Mouse (Mus musculus) MEL (cell line): ENCODE data around the gene Slc39a2. TPM values are rescaled to one million over a fixed set of nuclear protein-coding genes. Genes with fewer than 3 reads are reported as not detected.

Experiments
- DNase-seq: peaks from one replicate; pipeline ENCODE4 v3.0.0; 2011; ENCODE audit warnings: low read depth, low spot score
- H3K27ac ChIP-seq: 2 replicates; pipeline ENCODE4 v1.5.1; 2012; ENCODE audit warnings: low read depth, mild to moderate bottlenecking, control low read depth, low read length, moderate library complexity; ENCODE audit not compliant: control insufficient read depth
- H3K27me3 ChIP-seq, 2 experiments: fragments of 150-350 bp in 1 of 2; sonication (generic) in 1 of 2; 2 replicates each; pipeline ENCODE4 v1.6.1; 2012; ENCODE audit warnings: low read length in 2 of 2, mild to moderate bottlenecking in 2 of 2, improper control_type of control experiment in 1 of 2, moderate library complexity in 1 of 2; ENCODE audit not compliant: insufficient read depth in 2 of 2, control insufficient read depth in 1 of 2
- H3K36me3 ChIP-seq, 2 experiments: 2 replicates each; pipeline ENCODE4 v1.6.1; 2012 to 2014; ENCODE audit warnings: low read length in 2 of 2, improper control_type of control experiment in 1 of 2, inconsistent platforms in 1 of 2, mild to moderate bottlenecking in 1 of 2; ENCODE audit not compliant: insufficient read depth in 2 of 2, control insufficient read depth in 1 of 2
- H3K4me1 ChIP-seq, 2 experiments: fragments of 150-350 bp in 1 of 2; sonication (generic) in 1 of 2; 2 replicates each; pipeline ENCODE4 v1.6.1; 2012; ENCODE audit warnings: low read length in 2 of 2, improper control_type of control experiment in 1 of 2, mild to moderate bottlenecking in 1 of 2; ENCODE audit not compliant: insufficient read depth in 2 of 2, control insufficient read depth in 1 of 2
- H3K4me3 ChIP-seq, 2 experiments: fragments of 150-350 bp in 1 of 2; sonication (generic) in 1 of 2; 2 replicates each; pipeline ENCODE4 v1.5.1; 2012; ENCODE audit warnings: low read depth in 2 of 2, low read length in 2 of 2, mild to moderate bottlenecking in 2 of 2, moderate library complexity in 2 of 2, control low read depth in 1 of 2, improper control_type of control experiment in 1 of 2; ENCODE audit not compliant: control insufficient read depth in 1 of 2, insufficient read depth in 1 of 2
- H3K79me2 ChIP-seq: 2 replicates; pipeline ENCODE4 v1.6.1; 2012; ENCODE audit warnings: mild to moderate bottlenecking, low read length, moderate library complexity; ENCODE audit not compliant: control insufficient read depth, poor library complexity, insufficient read depth
- H3K9ac ChIP-seq: 2 replicates; pipeline ENCODE4 v1.6.1; 2012; ENCODE audit warnings: low read depth, mild to moderate bottlenecking, control low read depth, low read length, moderate library complexity; ENCODE audit not compliant: control insufficient read depth, poor library complexity, severe bottlenecking
- H3K9me3 ChIP-seq: fragments of 150-350 bp; sonication (generic); replicated peaks from 2 replicates; pipeline ENCODE4 v1.6.1; 2012; ENCODE audit warnings: mild to moderate bottlenecking, low read length, improper control_type of control experiment, moderate library complexity; ENCODE audit not compliant: insufficient read depth
- BHLHE40 ChIP-seq: IDR thresholded peaks from 2 replicates; pipeline ENCODE4 v1.6.1; 2012; ENCODE audit warnings: low read depth, mild to moderate bottlenecking, inconsistent platforms, low read length, improper control_type of control experiment, borderline replicate concordance
- CHD2 ChIP-seq: IDR thresholded peaks from 2 replicates; pipeline ENCODE4 v1.6.1; 2011; ENCODE audit warnings: low read length, improper control_type of control experiment
- E2F4 ChIP-seq: IDR thresholded peaks from 2 replicates; pipeline ENCODE4 v1.6.1; 2011; ENCODE audit warnings: low read depth, low read length, improper control_type of control experiment, borderline replicate concordance
- ELF1 ChIP-seq: IDR thresholded peaks from 2 replicates; pipeline ENCODE4 v1.6.1; 2014; ENCODE audit warnings: low read depth, mild to moderate bottlenecking, inconsistent platforms, low read length, improper control_type of control experiment, moderate library complexity
- EP300 ChIP-seq, 2 experiments: IDR thresholded peaks; 2 replicates each; pipeline ENCODE4 v1.6.1; 2011; ENCODE audit warnings: improper control_type of control experiment in 2 of 2, low read length in 2 of 2, low read depth in 1 of 2, mild to moderate bottlenecking in 1 of 2
- ETS1 ChIP-seq: IDR thresholded peaks from 2 replicates; pipeline ENCODE4 v1.6.1; 2012; ENCODE audit warnings: low read depth, mild to moderate bottlenecking, inconsistent platforms, low read length, improper control_type of control experiment, moderate library complexity
- GABPA ChIP-seq: IDR thresholded peaks from 2 replicates; pipeline ENCODE4 v1.6.1; 2012; ENCODE audit warnings: low read depth, mild to moderate bottlenecking, inconsistent platforms, low read length, improper control_type of control experiment, moderate library complexity
- GATA1 ChIP-seq: IDR thresholded peaks from 2 replicates; pipeline ENCODE4 v1.6.1; 2011; ENCODE audit warnings: low read depth, low read length, improper control_type of control experiment
- HCFC1 ChIP-seq: IDR thresholded peaks from 2 replicates; pipeline ENCODE4 v1.6.1; 2012; ENCODE audit warnings: low read depth, mild to moderate bottlenecking, inconsistent platforms, low read length, improper control_type of control experiment, moderate library complexity
- KAT2A ChIP-seq: conservative IDR thresholded peaks from 2 replicates; pipeline ENCODE4 v1.6.1; 2012; ENCODE audit warnings: low read depth, low read length, improper control_type of control experiment, inconsistent platforms
- MAFK ChIP-seq: IDR thresholded peaks from 2 replicates; pipeline ENCODE4 v1.6.1; 2011; ENCODE audit warnings: low read depth, mild to moderate bottlenecking, low read length, improper control_type of control experiment, borderline replicate concordance
- MAZ ChIP-seq: IDR thresholded peaks from 2 replicates; pipeline ENCODE4 v1.6.1; 2012; ENCODE audit warnings: low read depth, mild to moderate bottlenecking, inconsistent platforms, low read length, improper control_type of control experiment
- MXI1 ChIP-seq: IDR thresholded peaks from 2 replicates; pipeline ENCODE4 v1.6.1; 2011; ENCODE audit warnings: mild to moderate bottlenecking, low read depth, low read length, improper control_type of control experiment
- NRF1 ChIP-seq: IDR thresholded peaks from 2 replicates; pipeline ENCODE4 v1.6.1; 2014; ENCODE audit warnings: low read depth, mild to moderate bottlenecking, inconsistent platforms, low read length, improper control_type of control experiment, moderate library complexity; ENCODE audit not compliant: poor library complexity, insufficient read depth, severe bottlenecking
- POLR2AphosphoS2 ChIP-seq: IDR thresholded peaks from 2 replicates; pipeline ENCODE4 v1.6.1; 2011; ENCODE audit warnings: low read length, improper control_type of control experiment
- POLR2AphosphoS5 ChIP-seq: IDR thresholded peaks from 2 replicates; pipeline ENCODE4 v1.6.1; 2012; ENCODE audit warnings: low read depth, borderline replicate concordance, mild to moderate bottlenecking, inconsistent platforms, low read length, moderate library complexity, mixed read lengths
- RCOR1 ChIP-seq: IDR thresholded peaks from 2 replicates; pipeline ENCODE4 v1.6.1; 2012; ENCODE audit warnings: low read depth, mild to moderate bottlenecking, inconsistent platforms, low read length, improper control_type of control experiment
- SMC3 ChIP-seq: IDR thresholded peaks from 2 replicates; pipeline ENCODE4 v1.6.1; 2011; ENCODE audit warnings: low read depth, low read length, improper control_type of control experiment
- TAL1 ChIP-seq: IDR thresholded peaks from 2 replicates; pipeline ENCODE4 v1.6.1; 2012; ENCODE audit warnings: mild to moderate bottlenecking, inconsistent platforms, low read length, moderate library complexity, mixed read lengths
- UBTF ChIP-seq: IDR thresholded peaks from 2 replicates; pipeline ENCODE4 v1.6.1; 2012; ENCODE audit warnings: low read depth, mild to moderate bottlenecking, inconsistent platforms, low read length, improper control_type of control experiment, moderate library complexity, borderline replicate concordance; ENCODE audit not compliant: insufficient read depth
- USF1 ChIP-seq: IDR thresholded peaks from 2 replicates; pipeline ENCODE4 v1.6.1; 2014; ENCODE audit warnings: low read depth, mild to moderate bottlenecking, inconsistent platforms, low read length, improper control_type of control experiment, moderate library complexity
- USF2 ChIP-seq, 2 experiments: IDR thresholded peaks; 2 replicates each; pipeline ENCODE4 v1.6.1; 2011 to 2012; ENCODE audit warnings: improper control_type of control experiment in 2 of 2, low read length in 2 of 2, borderline replicate concordance in 1 of 2, inconsistent platforms in 1 of 2, low read depth in 1 of 2, mild to moderate bottlenecking in 1 of 2; ENCODE audit not compliant: insufficient read depth in 1 of 2
- ZC3H11A ChIP-seq: IDR thresholded peaks from 2 replicates; pipeline ENCODE4 v1.6.1; 2012; ENCODE audit warnings: low read depth, mild to moderate bottlenecking, inconsistent platforms, low read length, improper control_type of control experiment
- ZKSCAN1 ChIP-seq: IDR thresholded peaks from 2 replicates; pipeline ENCODE4 v1.6.1; 2012; ENCODE audit warnings: low read depth, mild to moderate bottlenecking, inconsistent platforms, low read length, improper control_type of control experiment, moderate library complexity
- polyA plus RNA-seq, 2 experiments: library from polyadenylated mRNA; stranded (reverse) in 1 of 2; unstranded in 1 of 2; fragments of >175 nt in 1 of 2; fragments of >200 nt in 1 of 2; gene quantifications; 2 replicates each; pipeline versions ENCODE4 v1.2.1 to v1.2.4; 2012; ENCODE audit warnings: low replicate concordance in 2 of 2, low read depth in 1 of 2; ENCODE audit not compliant: insufficient read length in 2 of 2, insufficient read depth in 1 of 2, missing spikeins in 1 of 2
- total RNA-seq: library from RNA; depleted of rRNA; stranded (reverse); fragments of 300-350 nt; gene quantifications from 2 replicates; pipeline ENCODE4 v1.2.3, GENCODE M21; 2012

Slc39a2 gene
- total and polyA plus RNA-seq, 3 experiments, result 0.07 TPM; not detected in 2

- no peak for TF ChIP-seq MAZ
- peak; percentile 45; the same call in 1 of the 2 replicates for TF ChIP-seq GATA1
- no peak for TF ChIP-seq MAFK
- no peak for TF ChIP-seq KAT2A
- no peak for TF ChIP-seq UBTF
- TF ChIP-seq RCOR1, result no peak
- TF ChIP-seq ETS1, result no peak
- peak in 1 of 2 experiments; percentile 75; a peak in 3 of 4 replicates for TF ChIP-seq EP300 (IDR thresholded peaks at IDR 0.05; ENCODE audit: low read depth in 1 of 2, low read length in 2 of 2)
- no peak for TF ChIP-seq NRF1
- TF ChIP-seq USF1, result no peak
- TF ChIP-seq USF2 (IDR thresholded peaks at IDR 0.05; ENCODE audit: borderline replicate concordance in 1 of 2, insufficient read depth in 1 of 2, low read depth in 1 of 2, low read length in 2 of 2), result no peak
- TF ChIP-seq, all 39 proteins: peak for 4
Observed at GRCm38 (mm10) chr14:51896019-51896418, 3.3 kb downstream of the Slc39a2 start (continued).

GRCm38 (mm10) chr14:51896539-51897170 is 4.0 kb downstream of the Slc39a2 start:
- H3K79me2 ChIP-seq, result no peaks in the 10 kb centered on the region
- no peaks in the 10 kb centered on the region for H3K27me3 ChIP-seq
- H3K9me3 ChIP-seq, result no peaks in the 10 kb centered on the region
- H3K27ac ChIP-seq, result no peak overlapping the region
- DNase-seq, result peak; percentile 30
- H3K9ac ChIP-seq, result no peak overlapping the region
- H3K4me3 ChIP-seq, result no peak overlapping the region
- H3K4me1 ChIP-seq, result peaks cover 3 to 17% of the 10 kb centered on the region in 2 experiments; a peak in 3 of 4 replicates
- peaks cover 0 to 8% of the 10 kb centered on the region in 2 experiments; a peak in 2 of 4 replicates for H3K36me3 ChIP-seq
- TF ChIP-seq USF1 (no peak), SMC3 (no peak), UBTF (no peak), RCOR1 (no peak), POLR2AphosphoS5 (no peak), ELF1 (no peak), CHD2 (no peak), MAFK (no peak), E2F4 (no peak), GABPA (no peak), MXI1 (no peak), ZKSCAN1 (no peak), POLR2AphosphoS2 (no peak), ZC3H11A (no peak), HCFC1 (no peak), ETS1 (no peak), TAL1 (no peak), BHLHE40 (no peak)
